Mouse (Mus musculus) kidney, adult 2 months (tissue): Measurements from ENCODE around the gene Smyd3.

Experiments used
- CTCF ChIP-seq: fragments of 200-500 bp; conservative IDR thresholded peaks from 2 replicates; pipeline ENCODE4 v1.5.1; 2011; ENCODE audit warnings: low read depth, mild to moderate bottlenecking, control low read depth, low read length, moderate library complexity, mixed read lengths; ENCODE audit not compliant: insufficient read depth, insufficient read length
- POLR2A ChIP-seq: fragments of 200-500 bp; IDR thresholded peaks from one replicate; pipeline ENCODE4 v1.6.1; 2011; ENCODE audit warnings: low read depth, low read length, control low read depth

- TF ChIP-seq CTCF (no peak), POLR2A (no peak)
Measured at GRCm38 (mm10) chr1:179151275-179151674, 366.6 kb downstream of the Smyd3 start.
